Mouse (Mus musculus): ENCODE results near the gene Rps7. TPM values are rescaled to one million over a fixed set of nuclear protein-coding genes. Genes with fewer than 3 reads are reported as not detected.

The Rps7 gene
- total and polyA plus RNA-seq, 3 experiments: 753 to 3,047 (median 2,570) TPM

GRCm38 (mm10) chr12:28628436-28628835 lies 7.3 kb downstream of the Rps7 start:
- dilution Hi-C loops (cut with MboI; ENCODE audit: extremely low pct_ligation_motif_present, extremely low pct_unique_long_range_greater_than_20kb, low sequenced_read_pairs): no loop called here
- TF ChIP-seq GABPA (IDR thresholded peaks at IDR 0.05; ENCODE audit: insufficient replicate concordance, low read depth, low read length) (no peak), POLR2AphosphoS2 (IDR thresholded peaks at IDR 0.05; ENCODE audit: low read depth, low read length) (peak; percentile 67; the same call in 1 of the 2 replicates), JUN (IDR thresholded peaks at IDR 0.05; ENCODE audit: insufficient read depth, low read depth, low read length) (no peak), MAFK (IDR thresholded peaks at IDR 0.05; ENCODE audit: insufficient replicate concordance, low read length) (peak; percentile 95), ZMIZ1 (IDR thresholded peaks at IDR 0.05; ENCODE audit: low read depth, low read length) (peak; percentile 29; the same call in 1 of the 2 replicates), IRF4 (IDR thresholded peaks at IDR 0.05; ENCODE audit: low read depth, low read length) (no peak), NELFE (IDR thresholded peaks at IDR 0.05; ENCODE audit: low read depth, low read length) (no peak)
- Histone ChIP-seq H3K4me1 (ENCODE audit: control insufficient read depth in 1 of 2, insufficient read depth in 2 of 2) (peaks cover 15 to 52% of the 10 kb centered on the region in 2 experiments), H3K4me3 (replicated peaks in 1 of 3; ENCODE audit: low read depth in 2 of 3, low read length in 2 of 3, poor library complexity in 1 of 3) (no peak overlapping the region), H3K4me2 (ENCODE audit: insufficient read depth, low read depth, poor library complexity, severe bottlenecking) (no peak overlapping the region), H3K27me3 (replicated peaks) (peaks cover 2% of the 10 kb centered on the region), H3K9me3 (replicated peaks; ENCODE audit: low read length) (no peaks in the 10 kb centered on the region), H3K36me3 (replicated peaks in 1 of 2; ENCODE audit: control insufficient read depth in 1 of 2, insufficient read depth in 1 of 2, low read length in 1 of 2) (peaks cover 48 to 55% of the 10 kb centered on the region in 2 experiments), H3K27ac (ENCODE audit: insufficient read depth, low read depth) (no peak overlapping the region), H3K9ac (ENCODE audit: insufficient read depth, low read depth) (no peak overlapping the region), H3K79me2 (replicated peaks; ENCODE audit: control insufficient read depth, extremely low read depth, insufficient read depth, poor library complexity, severe bottlenecking) (peaks cover 11% of the 10 kb centered on the region)
- no peak for DNase-seq (ENCODE audit: extremely low read depth)
- in situ Hi-C loops (cut with MboI; ENCODE audit: low pct_ligation_motif_present, low pct_unique_long_range_greater_than_20kb, low sequenced_read_pairs): no loop called here

DNA sequence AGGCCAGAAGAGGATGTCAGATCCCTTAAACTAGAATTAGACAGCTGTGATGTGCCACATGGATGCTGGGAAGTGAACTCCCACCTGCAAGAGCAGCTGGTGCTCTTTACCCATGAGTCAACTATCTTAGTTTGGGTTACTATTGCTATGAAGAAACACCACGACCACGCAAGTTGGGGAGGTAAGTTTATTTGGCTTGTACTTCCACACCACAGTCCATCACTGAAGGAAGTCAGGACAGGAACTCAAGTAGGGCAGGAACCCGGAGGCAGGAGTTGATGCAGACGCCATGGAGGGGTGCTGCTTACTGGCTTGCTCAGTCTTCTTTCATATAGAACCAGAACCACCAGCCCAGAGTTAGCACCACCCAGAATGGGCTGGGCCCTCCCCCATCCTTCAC lies 8.7 kb downstream of the Rps7 start:
- Histone ChIP-seq H3K9ac (ENCODE audit: insufficient read depth, low read depth) (no peak overlapping the region), H3K4me1 (ENCODE audit: control insufficient read depth in 1 of 2, insufficient read depth in 2 of 2) (peaks cover 3 to 39% of the 10 kb centered on the region in 2 experiments; a peak in 3 of 4 replicates), H3K27ac (ENCODE audit: insufficient read depth, low read depth) (no peak overlapping the region), H3K79me2 (replicated peaks; ENCODE audit: control insufficient read depth, extremely low read depth, insufficient read depth, poor library complexity, severe bottlenecking) (no peaks in the 10 kb centered on the region), H3K4me2 (ENCODE audit: insufficient read depth, low read depth, poor library complexity, severe bottlenecking) (no peak overlapping the region), H3K4me3 (replicated peaks in 1 of 3; ENCODE audit: low read depth in 2 of 3, low read length in 2 of 3, poor library complexity in 1 of 3) (no peak overlapping the region), H3K27me3 (replicated peaks) (peaks cover 5% of the 10 kb centered on the region), H3K36me3 (replicated peaks in 1 of 2; ENCODE audit: control insufficient read depth in 1 of 2, insufficient read depth in 1 of 2, low read length in 1 of 2) (peaks cover 35 to 42% of the 10 kb centered on the region in 2 experiments), H3K9me3 (replicated peaks; ENCODE audit: low read length) (no peaks in the 10 kb centered on the region)
- no peak for TF ChIP-seq ZMIZ1 (IDR thresholded peaks at IDR 0.05; ENCODE audit: low read depth, low read length)
- TF ChIP-seq KAT2A (IDR thresholded peaks at IDR 0.05; ENCODE audit: insufficient replicate concordance, low read length): no peak
- no peak for TF ChIP-seq HCFC1 (IDR thresholded peaks at IDR 0.05; ENCODE audit: low read depth, low read length)
- no peak for TF ChIP-seq NELFE (IDR thresholded peaks at IDR 0.05; ENCODE audit: low read depth, low read length)
- no peak for TF ChIP-seq MAX (IDR thresholded peaks at IDR 0.05; ENCODE audit: low read length)
- peak; percentile 22; the same call in 1 of the 2 replicates for TF ChIP-seq POLR2A (IDR thresholded peaks at IDR 0.05; ENCODE audit: low read depth, low read length)
- TF ChIP-seq JUN (IDR thresholded peaks at IDR 0.05; ENCODE audit: insufficient read depth, low read depth, low read length): no peak
- no peak for TF ChIP-seq PAX5 (IDR thresholded peaks at IDR 0.05; ENCODE audit: low read length)
- DNase-seq (ENCODE audit: extremely low read depth): no peak
- dilution Hi-C loops (cut with MboI; ENCODE audit: extremely low pct_ligation_motif_present, extremely low pct_unique_long_range_greater_than_20kb, low sequenced_read_pairs): no loop called here
- in situ Hi-C loops (cut with MboI; ENCODE audit: low pct_ligation_motif_present, low pct_unique_long_range_greater_than_20kb, low sequenced_read_pairs): no loop called here

DNA sequence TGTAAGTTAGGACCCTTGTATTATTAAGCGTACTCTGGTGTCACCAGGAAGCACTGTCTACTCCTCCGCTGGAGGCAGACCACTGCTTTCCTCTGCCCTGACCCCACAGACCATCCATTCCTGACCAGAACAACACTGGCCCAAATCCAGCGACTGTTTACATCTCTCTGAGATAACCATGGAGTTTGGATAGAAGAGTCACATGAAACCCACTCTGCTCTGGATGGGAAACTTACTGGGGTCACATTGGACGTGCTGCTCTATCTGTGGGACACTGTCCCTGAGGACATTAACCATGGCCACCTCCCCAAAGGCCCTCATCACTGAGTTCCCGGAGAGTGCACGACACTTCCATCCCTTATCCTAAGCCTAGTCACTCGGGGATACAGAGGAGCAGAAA lies 10.3 kb downstream of the Rps7 start:
- H3K9ac ChIP-seq (ENCODE audit: insufficient read depth, low read depth): no peak overlapping the region
- H3K79me2 ChIP-seq (replicated peaks; ENCODE audit: control insufficient read depth, extremely low read depth, insufficient read depth, poor library complexity, severe bottlenecking): no peaks in the 10 kb centered on the region
- TF ChIP-seq CHD2 (IDR thresholded peaks at IDR 0.05; ENCODE audit: low read length): no peak
- TF ChIP-seq POLR2AphosphoS2 (IDR thresholded peaks at IDR 0.05; ENCODE audit: low read depth, low read length): no peak
- no peak for TF ChIP-seq RCOR1 (conservative IDR thresholded peaks at IDR 0.05; ENCODE audit: low read depth, low read length)
- TF ChIP-seq MAFK (IDR thresholded peaks at IDR 0.05; ENCODE audit: insufficient replicate concordance, low read length): no peak
- TF ChIP-seq ZNF384 (IDR thresholded peaks at IDR 0.05; ENCODE audit: low read depth, low read length): no peak
- TF ChIP-seq MAX (IDR thresholded peaks at IDR 0.05; ENCODE audit: low read length): no peak
- TF ChIP-seq TCF12 (IDR thresholded peaks at IDR 0.05; ENCODE audit: low read depth, low read length): no peak
- TF ChIP-seq NRF1 (IDR thresholded peaks at IDR 0.05; ENCODE audit: low read depth, low read length): no peak
- TF ChIP-seq EP300 (IDR thresholded peaks at IDR 0.05; ENCODE audit: low read length): no peak
- TF ChIP-seq SMC3 (IDR thresholded peaks at IDR 0.05; ENCODE audit: low read depth, low read length): no peak
- TF ChIP-seq KAT2A (IDR thresholded peaks at IDR 0.05; ENCODE audit: insufficient replicate concordance, low read length): no peak
- TF ChIP-seq ZKSCAN1 (IDR thresholded peaks at IDR 0.05; ENCODE audit: borderline replicate concordance, low read depth, low read length): no peak
- TF ChIP-seq GABPA (IDR thresholded peaks at IDR 0.05; ENCODE audit: insufficient replicate concordance, low read depth, low read length): no peak
- TF ChIP-seq JUN (IDR thresholded peaks at IDR 0.05; ENCODE audit: insufficient read depth, low read depth, low read length): no peak
- no peak for TF ChIP-seq NELFE (IDR thresholded peaks at IDR 0.05; ENCODE audit: low read depth, low read length)
- peaks cover 19 to 25% of the 10 kb centered on the region in 2 experiments for H3K36me3 ChIP-seq (replicated peaks in 1 of 2; ENCODE audit: control insufficient read depth in 1 of 2, insufficient read depth in 1 of 2, low read length in 1 of 2)
- no peak overlapping the region for H3K4me2 ChIP-seq (ENCODE audit: insufficient read depth, low read depth, poor library complexity, severe bottlenecking)
- H3K4me3 ChIP-seq (replicated peaks in 1 of 3; ENCODE audit: low read depth in 2 of 3, low read length in 2 of 3, poor library complexity in 1 of 3): no peak overlapping the region
- no peaks in the 10 kb centered on the region for H3K9me3 ChIP-seq (replicated peaks; ENCODE audit: low read length)
- H3K27ac ChIP-seq (ENCODE audit: insufficient read depth, low read depth): no peak overlapping the region
- no peak for DNase-seq (ENCODE audit: extremely low read depth)
- H3K27me3 ChIP-seq (replicated peaks): peaks cover 18% of the 10 kb centered on the region
- peaks cover 3 to 26% of the 10 kb centered on the region in 2 experiments; a peak in 3 of 4 replicates for H3K4me1 ChIP-seq (ENCODE audit: control insufficient read depth in 1 of 2, insufficient read depth in 2 of 2)
- in situ Hi-C loops (cut with MboI; ENCODE audit: low pct_ligation_motif_present, low pct_unique_long_range_greater_than_20kb, low sequenced_read_pairs): no loop called here
- dilution Hi-C loops (cut with MboI; ENCODE audit: extremely low pct_ligation_motif_present, extremely low pct_unique_long_range_greater_than_20kb, low sequenced_read_pairs): no loop called here

All from CH12.LX (cell line).